Comparison of ENCODE assay signal across 8 mouse cellular contexts in genomic region chr11:90697480-90698240, GRCm38 (mm10). TPM values are rescaled to one million over a fixed set of nuclear protein-coding genes. Genes with fewer than 3 reads are reported as not detected.
DNase-seq lines count a peak whose midpoint lies in the region; ATAC-seq and TF ChIP-seq lines count a peak whose summit lies in the region.

No protein-coding gene starts in this region.

- H3K4me3 ChIP-seq in midbrain, embryonic 11.5 days (ENCODE audit: low read depth, low read length), result no peak overlapping the region
- H3K4me3 ChIP-seq in small intestine, adult 2 months (ENCODE audit: low read depth, low read length), result no peak overlapping the region

- TF ChIP-seq CTCF in small intestine, adult 2 months (IDR thresholded peaks at IDR 0.05; ENCODE audit: extremely low read depth, insufficient read length, insufficient replicate concordance, low read depth, low read length), result peak; percentile 78; the same call in 1 of the 2 replicates

- H3K27me3 ChIP-seq in midbrain, embryonic 11.5 days (ENCODE audit: control insufficient read depth, insufficient read depth, low read length), result no peaks in the 10 kb centered on the region
- no peaks in the 10 kb centered on the region for H3K27me3 ChIP-seq in small intestine, adult 2 months (ENCODE audit: control insufficient read depth, insufficient read depth, low read length)

- peak; percentile 86 for DNase-seq in heart, adult 11 months
- DNase-seq in heart, postnatal 25 days (ENCODE audit: low spot score), result no peak
- peak; percentile 85 for DNase-seq in embryo, embryonic 10.5 days (ENCODE audit: low spot score)
- DNase-seq in gastrocnemius, postnatal 25 days, result peak; percentile 10
- DNase-seq in kidney, adult 11 months, result peak; percentile 36
- DNase-seq in left cerebral cortex, postnatal 4 days, result peak; percentile 85
- peak; percentile 94 for DNase-seq in midbrain, embryonic 11.5 days (ENCODE audit: low spot score, missing footprints)

- no peaks in the 10 kb centered on the region for H3K9me3 ChIP-seq in midbrain, embryonic 11.5 days (ENCODE audit: control insufficient read depth, low read length)

- H3K36me3 ChIP-seq in midbrain, embryonic 11.5 days (ENCODE audit: control insufficient read depth, insufficient read depth, low read length), result no peaks in the 10 kb centered on the region
- no peaks in the 10 kb centered on the region for H3K36me3 ChIP-seq in small intestine, adult 2 months (ENCODE audit: control insufficient read depth, insufficient read depth, low read length)

- no peaks in the 10 kb centered on the region for H3K4me1 ChIP-seq in midbrain, embryonic 11.5 days (ENCODE audit: control insufficient read depth, insufficient read depth, low read length)
- peaks cover 2% of the 10 kb centered on the region for H3K4me1 ChIP-seq in small intestine, adult 2 months (ENCODE audit: control insufficient read depth, insufficient read depth, insufficient read length, low read length)

- H3K4me2 ChIP-seq in midbrain, embryonic 11.5 days, result no peak overlapping the region

- no peak for TF ChIP-seq POLR2A in small intestine, adult 2 months (IDR thresholded peaks at IDR 0.05; ENCODE audit: low read depth, low read length)

- H3K27ac ChIP-seq in midbrain, embryonic 11.5 days (ENCODE audit: low read depth, low read length), result no peak overlapping the region
- no peak overlapping the region for H3K27ac ChIP-seq in small intestine, adult 2 months (ENCODE audit: insufficient read depth, low read depth, low read length)

- WGBS in midbrain, embryonic 11.5 days, result 19% methylated on average over 10 of the region's 10 CpGs
- WGBS in small intestine, adult 2 months, result 20% methylated on average over 10 of the region's 10 CpGs

- H3K9ac ChIP-seq in midbrain, embryonic 11.5 days (ENCODE audit: low read length), result no peak overlapping the region

- ATAC-seq in midbrain, embryonic 11.5 days (ENCODE audit: low FRiP score), result peak; percentile 89

- intact Hi-C loops in heart, postnatal 25 days (cut with DNase I), result no loop called here
- intact Hi-C loops in left cerebral cortex, postnatal 4 days (cut with DNase I), result no loop called here

RNA-seq across cellular contexts. Expression of gene Tom1l1, which starts 9.5 kb away (rescaled TPM):
- total RNA-seq in heart, postnatal 25 days (2021), result 10 to 100 TPM; 15.1 to 19.8 TPM
- total RNA-seq in gastrocnemius, postnatal 25 days (2021), result 10 to 100 TPM; 10.1 to 12.7 TPM
- 10 to 100 TPM; 15.1 to 15.8 TPM for total RNA-seq in left cerebral cortex, postnatal 4 days (2021)
- polyA plus RNA-seq in midbrain, embryonic 11.5 days (2014; fragmentation: Nextera tagmentation; extraction: Ambion mirVana), result 17.4 and 18.7 TPM in 2 replicates
- polyA plus RNA-seq in small intestine, adult 2 months (2012; rRNA removed), result 5.4 and 9.7 TPM in 2 replicates

RNA-seq across cellular contexts. Expression of gene Cox11, which starts 59.7 kb away (rescaled TPM):
- 10 to 100 TPM; 24.7 to 25.5 TPM for total RNA-seq in heart, postnatal 25 days (2021)
- 10 to 100 TPM; 20.8 to 25.0 TPM for total RNA-seq in gastrocnemius, postnatal 25 days (2021)
- 10 to 100 TPM; 24.6 to 27.9 TPM for total RNA-seq in left cerebral cortex, postnatal 4 days (2021)
- 24.6 and 26.4 TPM in 2 replicates for polyA plus RNA-seq in midbrain, embryonic 11.5 days (2014; fragmentation: Nextera tagmentation; extraction: Ambion mirVana)
- polyA plus RNA-seq in small intestine, adult 2 months (2012; rRNA removed), result 20.4 and 30.2 TPM in 2 replicates

RNA-seq across cellular contexts. Expression of gene Stxbp4, which starts 59.8 kb away (rescaled TPM):
- total RNA-seq in heart, postnatal 25 days (2021), result 1 to 10 TPM; 5.0 to 5.8 TPM
- 10 to 100 TPM; 14.7 to 16.0 TPM for total RNA-seq in gastrocnemius, postnatal 25 days (2021)
- total RNA-seq in left cerebral cortex, postnatal 4 days (2021), result 10 to 100 TPM; 10.1 to 10.2 TPM
- polyA plus RNA-seq in midbrain, embryonic 11.5 days (2014; fragmentation: Nextera tagmentation; extraction: Ambion mirVana), result 36.5 and 41.8 TPM in 2 replicates
- 0.27 and 0.44 TPM in 2 replicates for polyA plus RNA-seq in small intestine, adult 2 months (2012; rRNA removed)
